Mouse (Mus musculus) lung, adult 2 months (tissue): ENCODE measurements around the gene D7Ertd443e. TPM values are rescaled to one million over a fixed set of nuclear protein-coding genes. Genes with fewer than 3 reads are reported as not detected.

Experiments used
- DNase-seq: peaks from one replicate; pipeline ENCODE4 v3.0.0; 2022
- H3K4me1 ChIP-seq: fragments of 200-500 bp; 2 replicates; pipeline ENCODE4 v1.6.1; 2011; ENCODE audit warnings: low read length; ENCODE audit not compliant: control insufficient read depth, insufficient read depth
- H3K4me3 ChIP-seq: fragments of 200-500 bp; replicated peaks from 2 replicates; pipeline ENCODE3; 2011; ENCODE audit warnings: low read depth, mild to moderate bottlenecking, control low read depth, low read length; ENCODE audit errors: extremely low read depth
- CTCF ChIP-seq: fragments of 200-500 bp; IDR thresholded peaks from 2 replicates; pipeline ENCODE4 v1.5.1; 2011; ENCODE audit warnings: mild to moderate bottlenecking, low read length, control low read depth; ENCODE audit not compliant: insufficient read depth
- POLR2A ChIP-seq: fragments of 200-500 bp; IDR thresholded peaks from 2 replicates; pipeline ENCODE4 v1.6.1; 2011; ENCODE audit warnings: low read depth, mild to moderate bottlenecking, control low read depth, low read length, borderline replicate concordance; ENCODE audit errors: extremely low read depth
- WGBS: fragments of 180-500 bp; shearing (Covaris S2); methylation state at CpG from one replicate; pipeline ENCODE4 v1.1.7; 2018; 5-methylcytosine and 5-hydroxymethylcytosine counted together
- polyA plus RNA-seq: library from polyadenylated mRNA; depleted of rRNA; stranded (reverse); fragments of >200 nt; gene quantifications from 2 replicates; pipeline ENCODE4 v1.2.3, GENCODE M21; 2012

Gene D7Ertd443e
- polyA plus RNA-seq, 1 experiment: 0.22 TPM

- no peak for TF ChIP-seq POLR2A
- no peak for TF ChIP-seq CTCF
- peak; percentile 38 for DNase-seq
- H3K4me3 ChIP-seq: no peak overlapping the region
- peaks cover 16% of the 10 kb centered on the region for H3K4me1 ChIP-seq
- WGBS: 36% methylated on average over 4 of the region's 4 CpGs
Measured at GRCm38 (mm10) chr7:134261003-134261701, 124.3 kb downstream of the D7Ertd443e start.

- no peak overlapping the region for H3K4me3 ChIP-seq
- H3K4me1 ChIP-seq: no peaks in the 10 kb centered on the region
- DNase-seq: no peak
- TF ChIP-seq POLR2A (no peak), CTCF (no peak)
- 42% methylated on average over 7 of the region's 7 CpGs for WGBS
Measured at GRCm38 (mm10) chr7:134250273-134250870, 135.1 kb downstream of the D7Ertd443e start.

- TF ChIP-seq CTCF: no peak
- TF ChIP-seq POLR2A: no peak
- DNase-seq: no peak
- Histone ChIP-seq H3K4me3 (no peak overlapping the region), H3K4me1 (no peaks in the 10 kb centered on the region)
- 85% methylated on average over 2 of the region's 2 CpGs for WGBS
Measured at GRCm38 (mm10) chr7:134248041-134248440, 137.4 kb downstream of the D7Ertd443e start.

GRCm38 (mm10) chr7:134246624-134247023, 138.8 kb downstream of the D7Ertd443e start:
- no peak for DNase-seq
- TF ChIP-seq POLR2A (no peak), CTCF (no peak)
- 47% methylated on average over 5 of the region's 5 CpGs for WGBS
- Histone ChIP-seq H3K4me3 (no peak overlapping the region), H3K4me1 (no peaks in the 10 kb centered on the region; the same call in 1 of the 2 replicates)

- TF ChIP-seq POLR2A: no peak
- TF ChIP-seq CTCF: no peak
- no peak overlapping the region for H3K4me3 ChIP-seq
- WGBS: 50% methylated on average over 1 of the region's 1 CpGs
- DNase-seq: no peak
- no peaks in the 10 kb centered on the region; the same call in 1 of the 2 replicates for H3K4me1 ChIP-seq
Measured at GRCm38 (mm10) chr7:134242773-134243172, 142.7 kb downstream of the D7Ertd443e start.

- Histone ChIP-seq H3K4me1 (no peaks in the 10 kb centered on the region; the same call in 1 of the 2 replicates), H3K4me3 (no peak overlapping the region)
- WGBS: 56% methylated on average over 4 of the region's 4 CpGs
- no peak for DNase-seq
- TF ChIP-seq POLR2A (no peak), CTCF (no peak)
Measured at GRCm38 (mm10) chr7:134241212-134241611, 144.2 kb downstream of the D7Ertd443e start.

- DNase-seq: no peak
- Histone ChIP-seq H3K4me1 (no peaks in the 10 kb centered on the region; the same call in 1 of the 2 replicates), H3K4me3 (no peak overlapping the region)
- WGBS: 79% methylated on average over 1 of the region's 1 CpGs
- TF ChIP-seq CTCF (no peak), POLR2A (no peak)
Measured at GRCm38 (mm10) chr7:134240579-134240978, 144.9 kb downstream of the D7Ertd443e start.

- no peak overlapping the region for H3K4me3 ChIP-seq
- TF ChIP-seq POLR2A: no peak
- no peak for TF ChIP-seq CTCF
- DNase-seq: no peak
- 98% methylated on average over 3 of the region's 3 CpGs for WGBS
- H3K4me1 ChIP-seq: no peaks in the 10 kb centered on the region; the same call in 1 of the 2 replicates
Measured at GRCm38 (mm10) chr7:134238863-134239262, 146.6 kb downstream of the D7Ertd443e start.

GRCm38 (mm10) chr7:134237356-134237755, 148.1 kb downstream of the D7Ertd443e start:
- Histone ChIP-seq H3K4me3 (no peak overlapping the region), H3K4me1 (no peaks in the 10 kb centered on the region; the same call in 1 of the 2 replicates)
- 66% methylated on average over 2 of the region's 2 CpGs for WGBS
- DNase-seq: no peak
- TF ChIP-seq POLR2A: no peak
- no peak for TF ChIP-seq CTCF

- no peak for DNase-seq
- no peak for TF ChIP-seq POLR2A
- TF ChIP-seq CTCF: no peak
- H3K4me1 ChIP-seq: no peaks in the 10 kb centered on the region; the same call in 1 of the 2 replicates
- H3K4me3 ChIP-seq: no peak overlapping the region
Measured at GRCm38 (mm10) chr7:134236727-134237126, 148.7 kb downstream of the D7Ertd443e start.
